Mouse (Mus musculus) embryonic facial prominence, embryonic 14.5 days (tissue): ENCODE data around the gene Prrt4. TPM values are rescaled to one million over a fixed set of nuclear protein-coding genes. Genes with fewer than 3 reads are reported as not detected.

Experiments used
- ATAC-seq: fragments of 200-750 bp; cut with Nextera tagmentation; 2 replicates; pipeline ENCODE4 v1.8.0; 2017; ENCODE audit warnings: low read depth, moderate number of reproducible peaks, moderate TSS enrichment
- DNase-seq: peaks from one replicate; pipeline ENCODE4 v3.0.0-alpha.2; 2015; ENCODE audit warnings: low spot score
- H3K27ac ChIP-seq: fragments of 300-500 bp; sonication (generic); replicated peaks from 2 replicates; pipeline ENCODE4 v1.5.1; 2014; ENCODE audit warnings: low read depth, mild to moderate bottlenecking, low read length, moderate library complexity
- H3K27me3 ChIP-seq: fragments of 300-500 bp; sonication (generic); replicated peaks from 2 replicates; pipeline ENCODE4 v1.6.1; 2014; ENCODE audit warnings: low read length; ENCODE audit not compliant: control insufficient read depth, insufficient read depth
- H3K36me3 ChIP-seq: fragments of 300-500 bp; sonication (generic); 2 replicates; pipeline ENCODE4 v1.6.1; 2014; ENCODE audit warnings: low read length, mixed read lengths; ENCODE audit not compliant: control insufficient read depth, insufficient read depth
- H3K4me1 ChIP-seq: fragments of 300-500 bp; sonication (generic); 2 replicates; pipeline ENCODE4 v1.6.1; 2014; ENCODE audit warnings: antibody characterized with exemption, low read length; ENCODE audit not compliant: control insufficient read depth, insufficient read depth
- H3K4me2 ChIP-seq: fragments of 300-500 bp; sonication (generic); 2 replicates; pipeline ENCODE4 v1.6.1; 2014; ENCODE audit warnings: low read depth, mild to moderate bottlenecking, low read length, moderate library complexity, mixed read lengths
- H3K4me3 ChIP-seq: fragments of 300-500 bp; sonication (generic); 2 replicates; pipeline ENCODE4 v1.5.1; 2014; ENCODE audit warnings: low read depth, mild to moderate bottlenecking, low read length
- H3K9ac ChIP-seq: fragments of 300-500 bp; sonication (generic); 2 replicates; pipeline ENCODE4 v1.6.1; 2014; ENCODE audit warnings: low read depth, mild to moderate bottlenecking, low read length, moderate library complexity, mixed read lengths
- H3K9me3 ChIP-seq: fragments of 300-500 bp; sonication (generic); 2 replicates; pipeline ENCODE4 v1.6.1; 2016; ENCODE audit warnings: low read length; ENCODE audit not compliant: control insufficient read depth
- WGBS: fragments of 180-500 bp; shearing (Covaris S2); extraction: QIAGEN DNeasy Blood & Tissue Kit; methylation state at CpG from one replicate; pipeline ENCODE4 v1.1.7; 2014; 5-methylcytosine and 5-hydroxymethylcytosine counted together
- polyA plus RNA-seq: library from polyadenylated mRNA; unstranded; fragments of >200 nt; fragmentation: Nextera tagmentation; extraction: Ambion mirVana; gene quantifications from 2 replicates; pipeline ENCODE4 v1.2.1, GENCODE M21; 2014

Prrt4 gene
- polyA plus RNA-seq, 1 experiment from 2014 or later, result 0.82 TPM

GRCm38 (mm10) chr6:29193961-29194750 lies 14.8 kb upstream of the Prrt4 start:
- no peak overlapping the region for H3K4me3 ChIP-seq
- no peak overlapping the region for H3K9ac ChIP-seq
- H3K9me3 ChIP-seq, result no peaks in the 10 kb centered on the region
- ATAC-seq (no peak), DNase-seq (no peak)
- no peak overlapping the region for H3K27ac ChIP-seq
- no peaks in the 10 kb centered on the region; the same call in none of the 2 replicates for H3K27me3 ChIP-seq
- WGBS, result 63% methylated on average over 15 of the region's 15 CpGs
- H3K4me2 ChIP-seq, result no peak overlapping the region
- no peaks in the 10 kb centered on the region for H3K36me3 ChIP-seq
- H3K4me1 ChIP-seq, result no peaks in the 10 kb centered on the region; the same call in 1 of the 2 replicates

- H3K27ac ChIP-seq, result no peak overlapping the region
- DNase-seq (no peak), ATAC-seq (no peak)
- no peaks in the 10 kb centered on the region for H3K4me1 ChIP-seq
- 69% methylated on average over 1 of the region's 1 CpGs for WGBS
- no peak overlapping the region for H3K4me2 ChIP-seq
- H3K9ac ChIP-seq, result no peak overlapping the region
- H3K36me3 ChIP-seq, result no peaks in the 10 kb centered on the region
- H3K4me3 ChIP-seq, result no peak overlapping the region
- no peaks in the 10 kb centered on the region for H3K9me3 ChIP-seq
- no peaks in the 10 kb centered on the region; the same call in 1 of the 2 replicates for H3K27me3 ChIP-seq
Measured at GRCm38 (mm10) chr6:29187936-29188335, 8.6 kb upstream of the Prrt4 start.

GRCm38 (mm10) chr6:29179843-29180242 lies 459 bp upstream of the Prrt4 start:
- Histone ChIP-seq H3K27ac (no peak overlapping the region), H3K9me3 (no peaks in the 10 kb centered on the region), H3K27me3 (0 out of 2 replicates have a peak, but pooled peaks cover 6% of the 10 kb centered on the region), H3K9ac (no peak overlapping the region), H3K36me3 (no peaks in the 10 kb centered on the region), H3K4me2 (peak overlapping the region; percentile 91), H3K4me1 (peaks cover 6% of the 10 kb centered on the region; the same call in 1 of the 2 replicates), H3K4me3 (peak overlapping the region; percentile 60)
- 51% methylated on average over 8 of the region's 8 CpGs for whole genome bisulfite sequencing
- ATAC-seq, result no peak
- no peak for DNase-seq

GRCm38 (mm10) chr6:29177901-29178879 lies 1.2 kb downstream of the Prrt4 start:
- no peaks in the 10 kb centered on the region for H3K9me3 ChIP-seq
- no peak for DNase-seq
- peak overlapping the region; percentile 60 for H3K4me3 ChIP-seq
- 0 out of 2 replicates have a peak, but pooled peaks cover 13% of the 10 kb centered on the region for H3K27me3 ChIP-seq
- no peak overlapping the region for H3K27ac ChIP-seq
- no peaks in the 10 kb centered on the region for H3K36me3 ChIP-seq
- H3K4me1 ChIP-seq, result peaks cover 6% of the 10 kb centered on the region; the same call in 1 of the 2 replicates
- WGBS, result 18% methylated on average over 16 of the region's 17 CpGs
- H3K9ac ChIP-seq, result peak overlapping the region; percentile 73
- peak; percentile 27; the same call in 1 of the 2 replicates for ATAC-seq
- peak overlapping the region; percentile 91 for H3K4me2 ChIP-seq

GRCm38 (mm10) chr6:29175113-29175512 lies 4.3 kb downstream of the Prrt4 start:
- Histone ChIP-seq H3K9ac (no peak overlapping the region), H3K4me3 (no peak overlapping the region), H3K9me3 (no peaks in the 10 kb centered on the region), H3K36me3 (no peaks in the 10 kb centered on the region), H3K4me2 (no peak overlapping the region), H3K27ac (no peak overlapping the region), H3K4me1 (peaks cover 6% of the 10 kb centered on the region), H3K27me3 (peaks cover 32% of the 10 kb centered on the region)
- DNase-seq (no peak), ATAC-seq (no peak)
- WGBS, result 69% methylated on average over 3 of the region's 3 CpGs

GRCm38 (mm10) chr6:29174368-29174767 lies 5.0 kb downstream of the Prrt4 start:
- WGBS, result 14% methylated on average over 7 of the region's 7 CpGs
- peaks cover 37% of the 10 kb centered on the region for H3K27me3 ChIP-seq
- no peak overlapping the region for H3K4me2 ChIP-seq
- no peaks in the 10 kb centered on the region for H3K9me3 ChIP-seq
- no peak for DNase-seq
- no peak overlapping the region for H3K27ac ChIP-seq
- H3K9ac ChIP-seq, result no peak overlapping the region
- no peaks in the 10 kb centered on the region for H3K36me3 ChIP-seq
- H3K4me1 ChIP-seq, result peaks cover 6% of the 10 kb centered on the region
- no peak overlapping the region for H3K4me3 ChIP-seq
- ATAC-seq, result no peak

- 0% methylated on average over 10 of the region's 40 CpGs for WGBS
- ATAC-seq, result peak; percentile 87
- Histone ChIP-seq H3K27me3 (peaks cover 56% of the 10 kb centered on the region), H3K27ac (no peak overlapping the region), H3K9ac (peak overlapping the region; percentile 64), H3K36me3 (no peaks in the 10 kb centered on the region), H3K4me1 (no peaks in the 10 kb centered on the region; the same call in 1 of the 2 replicates), H3K4me3 (peak overlapping the region; percentile 55), H3K4me2 (peak overlapping the region; percentile 100), H3K9me3 (no peaks in the 10 kb centered on the region)
- peak; percentile 83 for DNase-seq
Measured at GRCm38 (mm10) chr6:29170952-29171388, 8.4 kb downstream of the Prrt4 start.
